Mouse (Mus musculus) adrenal gland, adult 2 months (tissue): ENCODE measurements around the gene Iqsec1. TPM values are rescaled to one million over a fixed set of nuclear protein-coding genes. Genes with fewer than 3 reads are reported as not detected.
A peak's percentile ranks its signal among the peaks of the same experiment; 100 is the strongest.
"Not testable (repeated sequence)": the region's sequence is repeated elsewhere in the genome, so short reads cannot be mapped to it uniquely, and the experiment has no call there.

Experiments
- DNase-seq: peaks from one replicate; pipeline ENCODE4 v3.0.0; 2021
- polyA plus RNA-seq: library from polyadenylated mRNA; depleted of rRNA; stranded (reverse); fragments of >200 nt; gene quantifications from 2 replicates; pipeline ENCODE4 v1.2.3, GENCODE M21; 2012
- total RNA-seq, 2 experiments: library from RNA; stranded (reverse); gene quantifications; 2 replicates each; pipeline ENCODE4 v1.2.3; 2021

The Iqsec1 gene
- total and polyA plus RNA-seq, 3 experiments = 101 to 168 (median 123) TPM

GRCm38 (mm10) chr6:90659913-90660312 is 328.6 kb downstream of the Iqsec1 start:
- no peak for DNase-seq

GRCm38 (mm10) chr6:90656344-90656850 is 332.1 kb downstream of the Iqsec1 start:
- DNase-seq = not testable (repeated sequence)

GRCm38 (mm10) chr6:90653736-90654135 is 334.7 kb downstream of the Iqsec1 start:
- DNase-seq = peak; percentile 70

GRCm38 (mm10) chr6:90650634-90651033 is 337.9 kb downstream of the Iqsec1 start:
- DNase-seq = no peak

- DNase-seq = no peak
Measured at GRCm38 (mm10) chr6:90649279-90649678, 339.2 kb downstream of the Iqsec1 start.

GRCm38 (mm10) chr6:90648391-90648790 is 340.1 kb downstream of the Iqsec1 start:
- DNase-seq = no peak

GRCm38 (mm10) chr6:90644965-90645364 is 343.5 kb downstream of the Iqsec1 start:
- DNase-seq = no peak

DNA sequence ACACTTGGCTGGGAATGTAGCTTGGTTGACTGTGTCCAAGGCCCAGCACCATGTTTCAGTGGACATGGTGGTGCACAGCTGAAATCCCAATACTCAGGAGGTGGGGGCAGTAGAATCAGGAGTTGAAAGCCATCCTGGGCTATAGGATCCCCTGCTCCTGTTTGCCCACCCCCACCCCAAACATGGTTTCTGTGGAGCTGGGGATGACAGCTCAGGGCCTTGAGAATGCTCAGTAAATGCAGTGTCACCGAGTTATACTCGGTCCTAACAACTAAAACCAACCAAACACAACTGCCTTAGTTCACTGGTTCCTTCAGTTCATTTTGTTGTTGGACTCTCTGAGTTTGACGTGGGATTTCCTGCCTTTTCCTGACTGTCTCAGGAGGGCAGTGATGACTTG is 345.4 kb downstream of the Iqsec1 start:
- no peak for DNase-seq

DNA sequence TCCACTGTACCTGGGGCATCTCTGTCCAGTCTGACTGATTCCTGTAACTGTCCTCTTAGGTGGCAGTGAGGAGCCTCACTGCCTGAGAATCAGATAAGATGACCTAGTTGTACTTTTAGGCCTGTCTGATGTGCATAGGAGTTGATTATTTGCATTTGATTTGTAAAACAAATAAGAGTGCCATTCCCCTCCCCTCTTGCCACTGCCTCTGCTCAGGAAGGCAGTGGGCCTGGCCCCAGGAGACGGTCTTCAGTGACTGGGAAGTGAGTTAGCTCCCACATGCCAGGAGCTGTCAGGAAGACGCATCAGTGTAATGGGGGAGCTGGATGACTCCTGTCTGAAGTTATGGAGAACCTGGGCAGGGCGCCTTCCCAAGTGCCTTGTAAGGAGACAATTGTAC is 352.9 kb downstream of the Iqsec1 start:
- no peak for DNase-seq

- DNase-seq = no peak
Measured at GRCm38 (mm10) chr6:90635081-90635480, 353.4 kb downstream of the Iqsec1 start.

- not testable (repeated sequence) for DNase-seq
Measured at GRCm38 (mm10) chr6:90632526-90632925, 356.0 kb downstream of the Iqsec1 start.

DNA sequence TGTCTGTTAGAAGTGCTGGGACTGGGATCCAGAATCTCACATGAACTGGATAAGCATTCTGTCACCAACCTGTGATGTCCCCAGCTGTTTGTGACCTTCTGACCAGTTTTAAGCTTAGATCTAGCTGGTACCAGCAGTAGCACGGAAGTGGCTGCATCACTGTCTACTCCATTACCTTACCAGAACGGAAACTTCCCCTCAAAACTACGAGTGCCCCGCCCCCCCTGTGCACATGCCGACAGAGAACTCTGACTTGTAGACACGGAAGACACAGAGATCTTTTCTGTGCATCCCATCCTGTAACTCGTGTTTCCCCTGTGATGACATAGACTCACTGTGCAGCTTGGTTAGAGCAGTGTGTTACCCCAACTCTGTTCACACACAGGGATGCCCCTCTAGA is 358.1 kb downstream of the Iqsec1 start:
- DNase-seq = no peak

DNA sequence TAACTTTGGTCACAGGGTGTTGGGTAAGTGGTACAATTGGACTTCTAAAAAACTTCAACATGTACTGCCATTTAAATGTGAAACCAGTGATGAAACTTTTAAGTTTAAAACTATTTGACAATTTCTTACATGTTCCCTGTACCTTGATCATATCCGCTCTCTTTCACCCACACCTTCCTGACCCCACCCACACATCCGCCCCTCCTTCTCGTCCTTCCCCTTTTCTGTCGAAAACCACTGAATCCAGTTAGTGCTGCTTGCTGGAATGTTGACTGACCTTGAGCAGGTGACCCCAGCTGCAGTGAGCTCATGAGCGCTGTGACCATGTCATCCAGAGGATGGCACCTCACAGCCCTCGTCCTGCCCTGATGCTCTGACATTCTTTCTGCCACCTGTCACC is 359.0 kb downstream of the Iqsec1 start:
- DNase-seq = no peak

DNA sequence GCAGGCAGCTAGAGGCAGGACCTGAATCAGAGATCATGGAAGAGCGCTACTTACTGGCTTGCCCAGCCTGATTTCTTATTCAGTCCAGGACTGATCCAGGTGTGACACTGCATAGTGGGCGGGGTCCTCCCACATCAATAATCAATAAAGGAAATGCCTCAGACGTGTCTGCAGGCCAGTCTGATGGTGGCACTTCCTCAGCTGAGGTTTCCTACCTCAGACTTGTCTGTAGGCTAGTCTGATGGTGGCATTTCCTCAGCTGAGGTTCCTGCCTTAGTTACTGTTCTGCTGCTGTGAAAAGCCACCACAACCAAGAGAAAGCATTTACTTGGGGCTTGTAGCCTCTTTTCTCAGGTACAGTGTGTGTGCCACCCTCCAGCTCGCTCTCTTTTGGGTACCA is 360.9 kb downstream of the Iqsec1 start:
- DNase-seq = no peak

DNA sequence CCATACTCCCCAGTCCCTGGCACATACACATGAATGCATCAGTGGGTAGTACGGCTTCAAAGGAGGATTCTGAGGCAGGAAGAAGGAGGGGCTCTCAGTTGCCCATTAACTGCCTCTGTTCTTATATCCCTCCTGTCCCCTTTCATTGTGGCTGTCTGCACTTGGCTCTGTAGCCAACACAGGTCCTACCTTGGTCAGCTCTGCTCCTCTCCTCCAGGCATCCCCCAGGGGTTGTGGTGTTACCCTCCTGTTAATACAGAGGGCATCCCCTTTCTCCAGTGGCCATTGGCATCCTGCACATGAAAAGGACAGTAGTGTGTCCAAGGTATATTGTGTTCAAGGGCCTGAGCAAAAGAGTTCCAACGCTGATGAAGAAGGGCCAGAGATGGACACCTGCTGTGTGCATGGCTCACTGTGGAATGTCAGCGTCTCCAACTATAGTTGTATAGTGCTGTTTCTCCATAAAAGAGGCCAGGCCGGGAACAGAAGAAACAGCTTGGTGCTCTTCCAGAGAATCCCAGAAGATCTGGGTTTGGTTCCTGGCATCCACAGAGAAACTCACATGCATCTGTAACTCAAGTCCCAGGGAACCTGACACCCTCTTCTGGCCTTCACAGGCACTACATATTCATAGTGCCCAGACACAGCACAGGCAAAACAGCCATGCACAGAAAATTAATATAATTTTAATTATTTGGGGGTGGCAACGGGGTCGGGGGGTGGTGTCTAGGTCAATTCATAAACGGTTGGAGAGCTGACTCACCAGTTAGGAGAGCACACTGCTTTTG is 363.1 kb downstream of the Iqsec1 start:
- DNase-seq = no peak

GRCm38 (mm10) chr6:90624733-90625132 is 363.8 kb downstream of the Iqsec1 start:
- peak; percentile 71 for DNase-seq

- peak; percentile 76 for DNase-seq
Measured at GRCm38 (mm10) chr6:90624184-90624583, 364.3 kb downstream of the Iqsec1 start.

GRCm38 (mm10) chr6:90623456-90623836 is 365.0 kb downstream of the Iqsec1 start:
- no peak for DNase-seq

DNA sequence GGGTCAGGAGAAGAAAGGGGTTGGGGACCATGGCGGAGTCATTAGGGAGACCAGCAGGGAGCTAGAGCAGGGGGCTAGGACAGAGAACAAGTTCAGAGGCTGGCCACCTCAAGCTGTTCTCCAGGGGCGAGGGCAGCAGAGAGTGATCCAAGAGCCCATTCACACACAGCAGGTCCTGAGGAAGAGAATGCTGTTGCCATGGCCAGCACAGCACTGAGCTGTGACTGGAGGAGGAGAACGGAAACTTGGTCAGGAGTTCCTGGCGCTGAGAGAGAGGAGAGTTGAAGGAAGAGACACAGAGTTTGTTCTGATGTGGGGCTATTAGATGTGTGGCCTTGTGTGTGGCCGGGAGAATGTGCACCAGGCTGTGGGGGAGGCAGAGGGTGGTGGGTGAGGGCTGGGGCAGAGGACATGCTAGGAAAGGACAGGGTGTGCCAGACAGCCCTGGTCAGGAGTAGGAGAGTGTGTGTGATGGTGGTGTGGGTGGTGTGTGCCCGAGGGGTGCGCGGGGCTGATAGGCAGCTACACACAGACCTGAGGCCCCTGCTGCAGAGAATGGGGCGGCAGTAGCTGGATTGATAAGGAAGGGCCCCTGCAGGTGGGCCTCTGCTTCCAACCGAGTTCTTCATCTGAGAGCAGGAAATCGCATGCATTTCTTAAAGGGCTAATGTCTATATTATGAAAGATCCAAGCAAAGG is 365.6 kb downstream of the Iqsec1 start:
- no peak for DNase-seq

GRCm38 (mm10) chr6:90621584-90621890 is 366.9 kb downstream of the Iqsec1 start:
- no peak for DNase-seq

DNA sequence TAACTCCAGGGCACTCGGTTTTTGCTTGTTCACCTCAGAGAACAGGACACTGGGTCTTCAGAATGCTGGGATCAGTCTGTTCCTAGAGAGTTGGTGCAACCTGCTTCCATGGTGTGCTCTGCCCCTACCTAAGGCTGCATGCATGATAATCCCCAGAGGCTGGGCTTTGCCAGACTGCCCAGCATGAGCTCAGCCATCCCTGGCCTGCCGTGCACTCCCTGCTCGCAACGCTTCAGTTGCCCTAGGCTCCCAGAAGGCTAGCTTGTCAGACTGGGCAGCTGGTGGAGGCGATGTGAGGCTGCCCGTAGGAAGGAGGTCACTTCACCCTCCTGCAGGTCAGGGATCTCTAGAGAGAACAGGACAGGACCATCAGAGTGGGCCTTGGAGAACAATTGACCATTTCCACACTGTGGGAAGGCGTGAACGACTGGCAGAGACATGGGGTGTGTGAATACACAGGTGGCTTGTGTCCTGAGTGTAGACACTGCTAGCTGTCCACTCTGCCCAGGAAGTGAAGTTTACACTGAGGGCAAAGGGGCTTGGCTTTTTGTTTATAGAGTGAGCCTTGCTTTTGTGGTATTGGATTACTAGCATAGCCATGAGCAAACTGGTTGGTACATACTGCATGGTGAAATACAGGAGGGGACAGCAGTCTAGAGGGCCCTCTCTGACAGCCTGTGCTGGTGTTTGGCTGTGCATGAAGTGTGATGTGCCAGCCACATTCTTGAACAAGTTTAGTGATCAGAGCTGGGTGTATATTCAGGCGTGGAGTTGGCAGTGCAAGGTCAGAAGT is 367.5 kb downstream of the Iqsec1 start:
- no peak for DNase-seq

DNA sequence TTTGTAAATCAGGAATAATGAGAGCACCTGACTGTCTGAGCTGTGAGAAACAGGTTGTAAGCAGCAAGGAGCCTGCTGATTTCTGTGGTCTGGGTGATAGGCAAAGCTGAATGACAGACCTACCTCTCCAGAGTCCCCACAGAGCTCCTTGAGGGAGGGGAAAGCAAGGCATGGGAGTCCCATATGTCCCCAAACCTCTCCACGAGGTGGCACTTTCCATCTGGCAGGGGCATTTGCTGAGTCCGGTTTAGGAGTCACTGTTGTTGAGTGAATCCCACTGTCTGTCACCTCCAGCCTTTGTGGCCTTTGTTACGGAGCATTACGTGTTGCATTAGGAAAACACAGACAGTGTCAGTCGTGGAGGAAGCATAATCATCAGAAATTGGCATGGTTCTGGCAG is 368.5 kb downstream of the Iqsec1 start:
- DNase-seq = no peak
